Mouse (Mus musculus): ENCODE data around the gene Apba2. TPM values are rescaled to one million over a fixed set of nuclear protein-coding genes. Genes with fewer than 3 reads are reported as not detected.

The Apba2 gene
- polyA plus RNA-seq, 1 experiment from 2014 or later, result 0.20 TPM

- no peak overlapping the region for H3K27ac ChIP-seq (ENCODE audit: low read length)
- WGBS (ENCODE audit: insufficient replicate concordance), result 57% methylated on average over 7 of the region's 7 CpGs
These were observed 253.6 kb downstream of the Apba2 start for GRCm38 (mm10) chr7:64755141-64755540.

GRCm38 (mm10) chr7:64765595-64765994, 264.1 kb downstream of the Apba2 start:
- Histone ChIP-seq H3K27me3 (ENCODE audit: control insufficient read depth, insufficient read depth, low read depth, low read length) (no peaks in the 10 kb centered on the region), H3K4me1 (ENCODE audit: control insufficient read depth, low read depth, low read length) (no peaks in the 10 kb centered on the region), H3K36me3 (ENCODE audit: control insufficient read depth, insufficient read depth) (no peaks in the 10 kb centered on the region), H3K9ac (ENCODE audit: low read depth, low read length) (no peak overlapping the region), H3K4me2 (ENCODE audit: low read depth, low read length) (no peak overlapping the region), H3K27ac (ENCODE audit: low read length) (no peak overlapping the region), H3K4me3 (ENCODE audit: low read depth, low read length) (no peak overlapping the region), H3K9me3 (replicated peaks; ENCODE audit: control insufficient read depth, low read length) (no peaks in the 10 kb centered on the region)
- no peak for ATAC-seq (ENCODE audit: low read depth)
- 56% methylated on average over 3 of the region's 3 CpGs for WGBS (ENCODE audit: insufficient replicate concordance)

More at GRCm38 (mm10) chr7:64755141-64755540, 253.6 kb downstream of the Apba2 start:
- no peak overlapping the region for H3K4me2 ChIP-seq (ENCODE audit: low read depth, low read length)
- no peaks in the 10 kb centered on the region for H3K9me3 ChIP-seq (replicated peaks; ENCODE audit: control insufficient read depth, low read length)
- H3K4me3 ChIP-seq (ENCODE audit: low read depth, low read length), result no peak overlapping the region
- H3K27me3 ChIP-seq (ENCODE audit: control insufficient read depth, insufficient read depth, low read depth, low read length), result no peaks in the 10 kb centered on the region
- H3K4me1 ChIP-seq (ENCODE audit: control insufficient read depth, low read depth, low read length), result no peaks in the 10 kb centered on the region; the same call in 1 of the 2 replicates
- no peaks in the 10 kb centered on the region for H3K36me3 ChIP-seq (ENCODE audit: control insufficient read depth, insufficient read depth)
- no peak overlapping the region for H3K9ac ChIP-seq (ENCODE audit: low read depth, low read length)
- ATAC-seq (ENCODE audit: low read depth), result no peak

GRCm38 (mm10) chr7:64769768-64770167, 268.3 kb downstream of the Apba2 start:
- no peak for ATAC-seq (ENCODE audit: low read depth)
- no peak overlapping the region for H3K27ac ChIP-seq (ENCODE audit: low read length)
- H3K4me1 ChIP-seq (ENCODE audit: control insufficient read depth, low read depth, low read length), result no peaks in the 10 kb centered on the region
- no peak overlapping the region for H3K9ac ChIP-seq (ENCODE audit: low read depth, low read length)
- no peak overlapping the region for H3K4me3 ChIP-seq (ENCODE audit: low read depth, low read length)
- WGBS (ENCODE audit: insufficient replicate concordance), result 53% methylated on average over 7 of the region's 7 CpGs
- H3K36me3 ChIP-seq (ENCODE audit: control insufficient read depth, insufficient read depth), result no peaks in the 10 kb centered on the region
- H3K27me3 ChIP-seq (ENCODE audit: control insufficient read depth, insufficient read depth, low read depth, low read length), result no peaks in the 10 kb centered on the region
- no peak overlapping the region for H3K4me2 ChIP-seq (ENCODE audit: low read depth, low read length)
- no peaks in the 10 kb centered on the region for H3K9me3 ChIP-seq (replicated peaks; ENCODE audit: control insufficient read depth, low read length)

- ATAC-seq (ENCODE audit: low read depth), result no peak
- no peak overlapping the region for H3K27ac ChIP-seq (ENCODE audit: low read length)
- H3K9ac ChIP-seq (ENCODE audit: low read depth, low read length), result no peak overlapping the region
- 62% methylated on average over 8 of the region's 8 CpGs for WGBS (ENCODE audit: insufficient replicate concordance)
- H3K4me2 ChIP-seq (ENCODE audit: low read depth, low read length), result no peak overlapping the region
- H3K9me3 ChIP-seq (replicated peaks; ENCODE audit: control insufficient read depth, low read length), result no peaks in the 10 kb centered on the region
- no peaks in the 10 kb centered on the region for H3K36me3 ChIP-seq (ENCODE audit: control insufficient read depth, insufficient read depth)
- H3K4me1 ChIP-seq (ENCODE audit: control insufficient read depth, low read depth, low read length), result no peaks in the 10 kb centered on the region
- no peaks in the 10 kb centered on the region for H3K27me3 ChIP-seq (ENCODE audit: control insufficient read depth, insufficient read depth, low read depth, low read length)
- H3K4me3 ChIP-seq (ENCODE audit: low read depth, low read length), result no peak overlapping the region
These were observed 269.4 kb downstream of the Apba2 start for GRCm38 (mm10) chr7:64770779-64771390.

- ATAC-seq (ENCODE audit: low read depth), result no peak
- H3K4me3 ChIP-seq (ENCODE audit: low read depth, low read length), result no peak overlapping the region
- H3K4me2 ChIP-seq (ENCODE audit: low read depth, low read length), result no peak overlapping the region
- H3K4me1 ChIP-seq (ENCODE audit: control insufficient read depth, low read depth, low read length), result no peaks in the 10 kb centered on the region
- H3K9me3 ChIP-seq (replicated peaks; ENCODE audit: control insufficient read depth, low read length), result no peaks in the 10 kb centered on the region
- no peak overlapping the region for H3K27ac ChIP-seq (ENCODE audit: low read length)
- H3K9ac ChIP-seq (ENCODE audit: low read depth, low read length), result no peak overlapping the region
- 38% methylated on average over 10 of the region's 10 CpGs for WGBS (ENCODE audit: insufficient replicate concordance)
- no peaks in the 10 kb centered on the region for H3K36me3 ChIP-seq (ENCODE audit: control insufficient read depth, insufficient read depth)
- H3K27me3 ChIP-seq (ENCODE audit: control insufficient read depth, insufficient read depth, low read depth, low read length), result no peaks in the 10 kb centered on the region
These were observed 272.0 kb downstream of the Apba2 start for GRCm38 (mm10) chr7:64773465-64773864.

GRCm38 (mm10) chr7:64776708-64777489, 275.4 kb downstream of the Apba2 start:
- 59% methylated on average over 13 of the region's 13 CpGs for WGBS (ENCODE audit: insufficient replicate concordance)
- no peak for ATAC-seq (ENCODE audit: low read depth)
- H3K27me3 ChIP-seq (ENCODE audit: control insufficient read depth, insufficient read depth, low read depth, low read length), result no peaks in the 10 kb centered on the region

GRCm38 (mm10) chr7:64779501-64779900, 278.0 kb downstream of the Apba2 start:
- Histone ChIP-seq H3K36me3 (ENCODE audit: control insufficient read depth, insufficient read depth) (no peaks in the 10 kb centered on the region), H3K4me1 (ENCODE audit: control insufficient read depth, low read depth, low read length) (no peaks in the 10 kb centered on the region), H3K4me3 (ENCODE audit: low read depth, low read length) (no peak overlapping the region), H3K27me3 (ENCODE audit: control insufficient read depth, insufficient read depth, low read depth, low read length) (no peaks in the 10 kb centered on the region), H3K4me2 (ENCODE audit: low read depth, low read length) (no peak overlapping the region), H3K9ac (ENCODE audit: low read depth, low read length) (no peak overlapping the region), H3K9me3 (replicated peaks; ENCODE audit: control insufficient read depth, low read length) (no peaks in the 10 kb centered on the region), H3K27ac (ENCODE audit: low read length) (no peak overlapping the region)
- no peak for ATAC-seq (ENCODE audit: low read depth)
- 49% methylated on average over 4 of the region's 4 CpGs for WGBS (ENCODE audit: insufficient replicate concordance)

More at GRCm38 (mm10) chr7:64776708-64777489, 275.4 kb downstream of the Apba2 start:
- H3K27ac ChIP-seq (ENCODE audit: low read length), result no peak overlapping the region
- H3K36me3 ChIP-seq (ENCODE audit: control insufficient read depth, insufficient read depth), result no peaks in the 10 kb centered on the region
- no peaks in the 10 kb centered on the region for H3K4me1 ChIP-seq (ENCODE audit: control insufficient read depth, low read depth, low read length)
- no peak overlapping the region for H3K9ac ChIP-seq (ENCODE audit: low read depth, low read length)
- no peaks in the 10 kb centered on the region for H3K9me3 ChIP-seq (replicated peaks; ENCODE audit: control insufficient read depth, low read length)
- no peak overlapping the region for H3K4me2 ChIP-seq (ENCODE audit: low read depth, low read length)
- H3K4me3 ChIP-seq (ENCODE audit: low read depth, low read length), result no peak overlapping the region

GRCm38 (mm10) chr7:64785040-64785439, 283.5 kb downstream of the Apba2 start:
- Histone ChIP-seq H3K4me1 (ENCODE audit: control insufficient read depth, low read depth, low read length) (no peaks in the 10 kb centered on the region), H3K27ac (ENCODE audit: low read length) (no peak overlapping the region), H3K36me3 (ENCODE audit: control insufficient read depth, insufficient read depth) (no peaks in the 10 kb centered on the region), H3K27me3 (ENCODE audit: control insufficient read depth, insufficient read depth, low read depth, low read length) (no peaks in the 10 kb centered on the region), H3K9ac (ENCODE audit: low read depth, low read length) (no peak overlapping the region), H3K9me3 (replicated peaks; ENCODE audit: control insufficient read depth, low read length) (no peaks in the 10 kb centered on the region), H3K4me2 (ENCODE audit: low read depth, low read length) (no peak overlapping the region), H3K4me3 (ENCODE audit: low read depth, low read length) (no peak overlapping the region)
- no peak for ATAC-seq (ENCODE audit: low read depth)
- WGBS (ENCODE audit: insufficient replicate concordance), result 46% methylated on average over 3 of the region's 3 CpGs

- H3K9ac ChIP-seq (ENCODE audit: low read depth, low read length), result no peak overlapping the region
- H3K27ac ChIP-seq (ENCODE audit: low read length), result no peak overlapping the region
- 68% methylated on average over 9 of the region's 9 CpGs for WGBS (ENCODE audit: insufficient replicate concordance)
These were observed 289.6 kb downstream of the Apba2 start for GRCm38 (mm10) chr7:64791145-64791544.

More at GRCm38 (mm10) chr7:64791145-64791544, 289.6 kb downstream of the Apba2 start:
- no peak for ATAC-seq (ENCODE audit: low read depth)
- Histone ChIP-seq H3K4me2 (ENCODE audit: low read depth, low read length) (no peak overlapping the region), H3K4me1 (ENCODE audit: control insufficient read depth, low read depth, low read length) (no peaks in the 10 kb centered on the region), H3K9me3 (replicated peaks; ENCODE audit: control insufficient read depth, low read length) (no peaks in the 10 kb centered on the region), H3K4me3 (ENCODE audit: low read depth, low read length) (no peak overlapping the region), H3K27me3 (ENCODE audit: control insufficient read depth, insufficient read depth, low read depth, low read length) (no peaks in the 10 kb centered on the region), H3K36me3 (ENCODE audit: control insufficient read depth, insufficient read depth) (no peaks in the 10 kb centered on the region)

Measured in liver, embryonic 16.5 days (tissue).